Mouse (Mus musculus) T-helper 2 cell (primary cell): Measurements from ENCODE around the gene Psg27.
"Not testable (repeated sequence)": the region's sequence is repeated elsewhere in the genome, so short reads cannot be mapped to it uniquely, and the experiment has no call there.

Experiments
- in situ Hi-C: fragments of 300-600 bp; cut with MboI, MseI; formaldehyde crosslinking; loops from one replicate; pipeline ENCODE4 v1.15.1; 2025; ENCODE audit warnings: high pct_unique_total_duplicates

Gene Psg27

GRCm38 (mm10) chr7:18567205-18567604, at the start of gene Psg27:
Gene Psg27 (minus strand): TSS chr7:18567305.
- in situ Hi-C loops: no loop called here

- in situ Hi-C loops: not testable (repeated sequence)
Observed at GRCm38 (mm10) chr7:18616401-18616800, 49.3 kb upstream of the Psg27 start, which contains the start of gene Psg23. Gene Psg23 (minus strand): TSS chr7:18616501.

- in situ Hi-C loops: no loop called here
Observed at GRCm38 (mm10) chr7:18559850-18560249, 7.3 kb downstream of the Psg27 start.

GRCm38 (mm10) chr7:18555751-18556150, 11.4 kb downstream of the Psg27 start:
- in situ Hi-C loops: not testable (repeated sequence)

GRCm38 (mm10) chr7:18533420-18533819, 33.7 kb downstream of the Psg27 start:
- in situ Hi-C loops: no loop called here

GRCm38 (mm10) chr7:18532169-18532568, 34.9 kb downstream of the Psg27 start, which contains the start of gene Psg25:
Gene Psg25 (minus strand): TSS chr7:18532269.
- in situ Hi-C loops: no loop called here

GRCm38 (mm10) chr7:18524668-18525067, 42.4 kb downstream of the Psg27 start:
- in situ Hi-C loops: no loop called here

- in situ Hi-C loops: not testable (repeated sequence)
Observed at GRCm38 (mm10) chr7:18512848-18513247, 54.3 kb downstream of the Psg27 start.

GRCm38 (mm10) chr7:18512417-18512816, 54.7 kb downstream of the Psg27 start:
- in situ Hi-C loops: not testable (repeated sequence)

GRCm38 (mm10) chr7:18511479-18511878, 55.6 kb downstream of the Psg27 start:
- in situ Hi-C loops: no loop called here
